Mouse (Mus musculus): ENCODE data around the gene Mcl1.

DNA sequence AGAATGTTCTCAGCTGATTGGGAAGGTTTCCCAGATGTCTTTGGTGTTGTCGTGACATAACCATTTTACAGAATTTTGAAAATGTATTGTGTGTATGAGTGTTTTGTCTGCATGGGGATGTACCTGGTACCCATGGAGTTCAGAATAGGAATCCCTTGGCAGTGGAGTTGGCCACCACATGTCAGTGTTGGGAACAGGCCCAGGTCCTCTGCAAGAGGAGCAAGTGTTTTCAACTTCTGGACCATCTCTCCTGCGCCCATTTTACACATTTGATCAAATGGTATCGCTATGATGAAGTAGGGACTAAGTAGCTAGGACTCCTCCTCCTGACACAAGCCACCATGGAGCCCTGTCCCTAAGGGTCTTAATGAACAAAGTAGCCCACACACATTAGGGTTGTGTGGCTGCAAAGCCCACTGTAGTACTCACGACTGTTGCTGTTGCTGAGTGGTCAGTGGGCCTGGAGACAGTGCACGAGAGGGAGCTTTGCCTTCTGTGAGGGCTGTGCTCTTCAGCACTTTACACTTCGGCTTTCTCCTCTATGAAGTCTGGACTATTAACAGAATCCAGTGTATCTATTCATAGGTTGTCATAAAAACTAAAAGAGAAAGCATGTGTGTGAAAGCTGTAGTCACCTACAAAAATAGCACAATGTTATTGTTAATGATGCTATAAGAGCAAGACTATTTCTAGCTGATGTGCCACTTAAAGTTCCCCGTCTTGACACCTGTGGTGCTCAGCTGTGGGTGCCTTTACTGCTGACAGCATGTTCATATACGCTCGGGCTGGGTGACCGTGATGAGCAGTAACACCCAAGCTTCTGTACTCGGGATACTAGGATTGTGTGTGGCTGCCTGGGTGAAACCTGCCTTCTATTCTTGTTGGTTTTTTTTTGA is 36.5 kb downstream of the Mcl1 start:
- TF ChIP-seq CTCF (IDR thresholded peaks at IDR 0.05) = no peak
- TF ChIP-seq POLR2A (IDR thresholded peaks at IDR 0.05; ENCODE audit: insufficient read depth, low read depth, low read length) = 0 out of 2 replicates have a peak, but pooled peaks have one; percentile 35

All from heart, adult 2 months (tissue).